Mouse (Mus musculus) Patski (cell line): ENCODE data around the gene Ssmem1. TPM values are rescaled to one million over a fixed set of nuclear protein-coding genes. Genes with fewer than 3 reads are reported as not detected.
A peak's percentile ranks its signal among the peaks of the same experiment; 100 is the strongest.

Experiments used
- ATAC-seq: fragments of 100-300 bp; one replicate; pipeline ENCODE4 v1.8.0; 2021
- CTCF ChIA-PET: fragments of 350-600 bp; sonication (Branson Sonifier 250); formaldehyde crosslinking; loops from one replicate; lab custom pipeline; 2022; ENCODE audit warnings: inconsistent platforms; lab: Charles Lee
- POLR2A ChIA-PET: fragments of 350-600 bp; sonication (Branson Sonifier 250); formaldehyde crosslinking; loops from one replicate; lab custom pipeline; 2022; ENCODE audit warnings: antibody characterized with exemption, inconsistent platforms; lab: Charles Lee
- DNase-seq: peaks from one replicate; pipeline ENCODE4 v3.0.0-alpha.2; 2011; ENCODE audit warnings: low read depth, low spot score
- H3K27me3 ChIP-seq: fragments of 371-371 bp; one replicate; pipeline ENCODE4 v1.5.1; 2021
- CTCF ChIP-seq: fragments of 100-300 bp; IDR thresholded peaks from one replicate; pipeline ENCODE4 v1.5.1; 2021
- in situ Hi-C: fragments of 300-500 bp; cut with MboI; formaldehyde crosslinking; loops from 3 replicates; pipeline ENCODE4 v1.11.1; 2018; ENCODE audit warnings: low pct_unique_long_range_greater_than_20kb, mixed read lengths
- polyA plus RNA-seq: library from polyadenylated mRNA; unstranded; gene quantifications from one replicate; pipeline ENCODE4 v1.2.3, GENCODE M21; 2021

Gene Ssmem1
- polyA plus RNA-seq, 1 experiment from 2014 or later, result 0.90 TPM

DNA sequence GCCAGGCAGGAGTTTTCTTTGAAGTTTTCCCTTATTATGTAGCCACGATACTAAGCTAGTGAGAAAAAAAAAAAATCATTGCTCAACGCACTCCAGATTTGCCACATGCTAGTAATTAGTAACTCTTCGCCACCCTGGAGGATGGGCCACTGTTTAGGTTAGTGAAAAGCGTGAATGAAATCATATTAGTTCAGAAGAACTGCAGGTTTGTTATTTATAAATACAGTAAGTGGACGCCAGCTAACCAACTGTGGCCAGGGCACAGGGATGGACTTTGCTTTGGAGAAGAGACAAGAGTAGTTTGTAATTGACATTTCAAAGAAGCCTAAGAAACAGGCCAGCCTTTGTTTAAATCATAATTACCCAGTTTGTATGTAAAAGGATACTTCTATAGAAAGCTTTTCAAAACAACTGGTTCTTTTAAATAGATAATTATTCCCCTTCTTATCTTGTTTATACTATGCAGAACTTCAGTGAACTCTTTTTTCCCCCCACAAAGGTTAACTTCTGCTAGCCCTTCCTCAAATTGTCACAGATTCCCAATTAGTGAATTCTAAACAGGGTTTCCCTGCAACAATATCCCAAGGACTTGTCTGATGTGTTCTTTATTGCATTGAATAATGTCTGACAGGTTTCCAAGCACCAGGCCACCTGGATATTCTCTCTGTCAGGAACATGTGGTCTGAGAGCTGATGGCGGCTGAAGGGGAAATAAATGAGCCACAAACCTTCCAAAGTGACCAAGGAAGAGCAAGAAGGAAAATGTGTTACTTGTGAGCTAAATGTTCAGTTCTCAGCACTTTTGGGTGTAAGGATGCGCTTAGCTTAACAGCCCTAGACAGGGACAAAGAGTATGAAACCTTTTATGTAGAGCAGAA, 16.0 kb downstream of the Ssmem1 start:
- ChIA-PET POLR2A (no interaction called here), CTCF (interaction anchor here (1.3 kb wide), 1 partner anchor 12 kb away, joined by 4 read pairs; no protein-coding TSS in a partner anchor)
- in situ Hi-C loops, result loop anchor here (10.0 to 25.0 kb wide), 2 partner anchors 389 to 462 kb away; partner anchors contain the start of gene Tsga13
- TF ChIP-seq CTCF, result no peak
- no peak for ATAC-seq
- no peaks in the 10 kb centered on the region for H3K27me3 ChIP-seq
- no peak for DNase-seq

DNA sequence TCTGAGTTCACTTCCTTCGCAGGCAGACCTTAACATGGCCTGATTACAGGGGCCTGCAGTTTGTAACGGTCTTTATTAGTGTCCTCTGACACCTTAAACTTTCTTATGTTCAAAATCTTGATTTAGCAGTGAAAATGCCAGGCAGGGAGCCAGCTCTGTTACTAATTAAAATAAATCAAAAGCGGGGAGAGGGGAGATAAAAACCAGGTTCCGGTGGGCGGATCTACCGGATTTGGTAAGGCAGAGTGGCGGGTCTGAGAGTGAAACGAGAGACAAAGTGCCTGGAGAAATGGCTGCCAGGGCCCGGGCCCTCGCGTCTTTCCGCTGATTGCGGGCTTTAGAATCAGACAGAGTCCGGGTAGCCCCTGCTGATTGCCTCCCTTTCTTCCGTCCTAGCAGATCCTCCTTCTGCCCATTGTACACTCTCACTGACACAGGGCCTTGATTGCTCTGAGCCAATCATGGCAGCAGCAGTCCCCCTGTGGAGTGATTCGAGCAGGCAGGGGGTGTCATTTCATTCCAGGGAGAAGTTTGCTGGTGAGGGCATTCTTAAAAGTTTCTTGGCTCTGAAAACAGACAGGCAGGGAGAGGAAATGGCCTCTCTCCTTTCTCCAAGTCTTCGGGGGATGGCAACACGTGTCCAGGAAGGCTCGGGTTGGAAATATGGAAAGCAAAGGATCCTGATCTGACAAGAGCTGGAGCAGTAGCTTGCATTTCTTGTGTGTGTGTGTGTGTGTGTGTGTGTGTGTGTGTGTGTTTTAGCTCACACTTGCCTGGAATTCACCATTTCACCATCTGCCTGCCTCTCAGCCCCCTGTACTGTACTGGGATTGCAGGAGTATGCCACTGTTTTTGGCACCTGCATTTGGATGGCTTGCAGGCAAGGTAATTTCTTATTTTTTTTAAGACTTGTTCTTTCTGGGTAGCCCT, 17.2 kb downstream of the Ssmem1 start:
- CTCF ChIA-PET, result interaction anchor here (1.3 kb wide), 1 partner anchor 13 kb away, joined by 4 read pairs; no protein-coding TSS in a partner anchor
- no peak for TF ChIP-seq CTCF
- no peak for DNase-seq
- POLR2A ChIA-PET, result no interaction called here
- H3K27me3 ChIP-seq, result peaks cover 3% of the 10 kb centered on the region
- in situ Hi-C loops, result loop anchor here (10.0 to 25.0 kb wide), 2 partner anchors 388 to 460 kb away; partner anchors contain the start of gene Tsga13
- ATAC-seq, result no peak

DNA sequence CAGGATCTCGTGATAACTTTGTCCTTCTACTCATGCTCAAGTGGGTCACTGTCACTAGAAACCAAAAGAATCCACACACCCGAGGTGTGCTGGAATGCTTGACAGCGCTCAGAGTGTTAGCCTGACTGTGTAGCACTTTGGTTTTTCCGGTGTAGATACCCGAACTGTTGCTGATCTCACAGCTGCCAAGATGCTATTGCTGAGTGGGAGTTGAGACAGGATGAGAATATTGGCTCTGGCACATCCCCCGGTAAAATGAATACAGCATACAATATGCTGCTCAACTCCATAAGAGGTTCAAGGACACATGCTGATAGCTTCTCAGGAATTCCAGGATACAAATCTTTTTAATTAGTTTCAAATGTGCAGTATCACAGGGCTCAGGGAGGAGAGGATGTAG, 19.2 kb downstream of the Ssmem1 start:
- no peak for DNase-seq

DNA sequence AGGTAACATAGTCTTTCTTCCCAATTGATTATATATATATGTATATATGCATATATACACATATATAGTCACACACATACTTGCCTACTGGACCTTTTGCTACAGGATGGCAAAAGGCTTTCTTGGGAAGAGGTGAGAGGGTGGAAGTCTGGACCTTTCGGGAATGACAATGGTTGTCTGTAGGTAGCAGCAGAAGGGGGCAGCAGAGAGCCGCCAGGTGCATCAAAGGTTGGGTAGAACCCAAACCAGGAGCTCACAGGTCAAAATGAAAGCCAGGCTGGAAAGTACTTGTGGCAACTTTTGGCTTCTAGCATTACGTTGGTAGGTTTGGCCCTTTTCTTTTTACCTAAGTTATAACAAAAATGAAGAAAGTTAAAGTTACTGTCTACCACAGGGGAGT, 25.7 kb downstream of the Ssmem1 start:
- POLR2A ChIA-PET, result no interaction called here
- DNase-seq, result no peak
- peaks cover 8% of the 10 kb centered on the region for H3K27me3 ChIP-seq
- no peak for ATAC-seq
- in situ Hi-C loops, result loop anchor here (5.0 to 25.0 kb wide), 2 partner anchors 452 to 502 kb away; no protein-coding TSS in a partner anchor
- peak; percentile 85 for TF ChIP-seq CTCF
- CTCF ChIA-PET, result interaction anchor here (0.6 to 1.3 kb wide), 9 partner anchors 8 to 496 kb away, joined by 3 to 6 read pairs (median 4); no protein-coding TSS in a partner anchor

More for the DNA sequence above, 19.2 kb downstream of the Ssmem1 start:
- no peak for TF ChIP-seq CTCF
- no peak for ATAC-seq
- ChIA-PET POLR2A (no interaction called here), CTCF (interaction anchor here (1.2 to 1.3 kb wide), 2 partner anchors 11 to 454 kb away, joined by 3 read pairs; no protein-coding TSS in a partner anchor)
- H3K27me3 ChIP-seq, result peaks cover 8% of the 10 kb centered on the region
- in situ Hi-C loops, result loop anchor here (10.0 to 25.0 kb wide), 2 partner anchors 386 to 459 kb away; partner anchors contain the start of gene Tsga13

DNA sequence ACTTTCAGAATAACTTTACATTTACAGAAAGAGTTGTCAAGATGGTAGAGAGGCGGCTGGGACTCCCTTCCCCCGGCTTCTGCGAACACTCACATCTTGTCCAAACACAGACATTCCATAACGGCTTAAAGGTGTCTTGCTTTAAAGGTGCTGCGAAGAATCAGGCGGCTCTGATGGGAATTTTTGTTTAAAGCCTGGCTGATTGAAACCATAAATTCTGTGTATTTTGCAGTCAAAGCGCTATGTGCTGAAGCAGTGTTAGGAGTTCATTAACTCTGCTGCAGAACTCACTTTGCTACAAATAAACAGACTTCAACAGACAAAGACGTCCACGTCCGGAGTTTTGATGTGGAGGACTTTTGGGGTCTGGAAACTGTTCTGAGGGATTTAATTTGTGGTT, 28.6 kb downstream of the Ssmem1 start:
- POLR2A ChIA-PET, result interaction anchor here (0.5 kb wide), 1 partner anchor 10 kb away, joined by 3 read pairs; no protein-coding TSS in a partner anchor
- in situ Hi-C loops, result loop anchor here (5.0 to 25.0 kb wide), 2 partner anchors 449 to 499 kb away; no protein-coding TSS in a partner anchor
- no peak for DNase-seq

DNA sequence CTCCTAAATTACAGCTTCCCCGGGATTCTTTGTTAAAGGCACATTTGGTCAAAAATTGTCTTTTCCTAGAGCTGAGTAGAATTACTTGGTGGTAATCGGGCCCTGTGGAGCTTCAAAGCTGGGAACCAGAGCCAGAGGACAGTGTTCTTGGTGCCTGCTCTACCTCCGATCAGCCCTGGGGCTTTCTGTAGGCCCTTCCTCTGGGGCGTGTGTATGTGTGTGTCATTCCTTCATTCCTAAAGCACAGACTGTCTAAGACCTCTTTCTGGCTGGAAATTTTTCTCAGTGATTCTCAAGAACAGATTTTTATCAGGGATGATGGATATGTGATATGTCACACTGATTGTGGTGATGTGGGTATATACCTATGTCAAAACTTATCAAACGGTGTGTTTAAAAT, 29.2 kb downstream of the Ssmem1 start:
- no peak for TF ChIP-seq CTCF
- ChIA-PET CTCF (no interaction called here), POLR2A (interaction anchor here (0.5 kb wide), 1 partner anchor 9 kb away, joined by 3 read pairs; no protein-coding TSS in a partner anchor)
- DNase-seq, result no peak
- no peak for ATAC-seq
- no peaks in the 10 kb centered on the region for H3K27me3 ChIP-seq
- in situ Hi-C loops, result loop anchor here (5.0 to 25.0 kb wide), 2 partner anchors 449 to 499 kb away; no protein-coding TSS in a partner anchor

More for the DNA sequence above, 28.6 kb downstream of the Ssmem1 start:
- no peak for ATAC-seq
- H3K27me3 ChIP-seq, result no peaks in the 10 kb centered on the region
- CTCF ChIA-PET, result no interaction called here
- TF ChIP-seq CTCF, result no peak

DNA sequence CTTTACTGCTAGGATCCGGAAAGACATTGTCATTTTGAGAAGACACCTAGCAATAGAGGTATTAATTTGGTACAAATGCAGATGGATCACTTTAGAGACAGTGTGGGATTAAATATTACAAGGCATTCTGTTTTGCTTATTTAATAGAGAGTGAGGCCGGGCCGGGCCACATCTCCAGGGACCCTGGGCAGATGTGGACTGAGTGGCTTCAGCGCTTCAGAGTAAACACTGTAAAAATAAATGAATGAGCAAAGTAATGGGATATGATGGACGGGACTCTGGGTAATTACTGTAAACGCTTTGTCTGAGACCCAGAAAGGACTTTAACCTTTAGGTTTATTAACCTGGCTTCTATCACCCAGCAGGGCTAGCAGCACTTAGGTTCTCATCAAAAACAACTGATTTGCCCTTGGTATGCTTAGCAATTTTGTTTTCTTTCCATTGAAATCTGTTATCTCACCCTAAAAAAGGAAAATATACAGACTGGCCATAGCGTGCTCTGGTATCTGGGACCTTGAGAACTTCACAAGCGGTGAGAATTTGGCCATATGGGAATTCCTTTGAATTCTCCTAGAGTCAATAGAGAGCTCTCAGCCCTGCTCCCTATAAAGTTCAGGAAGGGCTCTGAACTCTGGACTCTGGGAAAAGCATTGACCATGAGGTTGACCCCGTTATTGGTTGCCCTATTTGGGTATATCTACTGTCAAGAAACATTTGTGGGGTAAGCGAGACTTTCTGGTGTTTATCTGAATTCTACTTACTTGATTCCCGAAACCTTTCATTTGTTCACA, 31.6 kb downstream of the Ssmem1 start, which contains the start of gene Cpa2:
Gene Cpa2, plus strand, starts transcription at position 574 of the 791 bp plus-strand sequence.
- no peaks in the 10 kb centered on the region for H3K27me3 ChIP-seq
- ATAC-seq (no peak), DNase-seq (no peak)
- no peak for TF ChIP-seq CTCF
- in situ Hi-C loops, result loop anchor here (25.0 kb wide), 1 partner anchor 446 kb away; no protein-coding TSS in a partner anchor
- POLR2A ChIA-PET, result no interaction called here
- CTCF ChIA-PET, result no interaction called here

DNA sequence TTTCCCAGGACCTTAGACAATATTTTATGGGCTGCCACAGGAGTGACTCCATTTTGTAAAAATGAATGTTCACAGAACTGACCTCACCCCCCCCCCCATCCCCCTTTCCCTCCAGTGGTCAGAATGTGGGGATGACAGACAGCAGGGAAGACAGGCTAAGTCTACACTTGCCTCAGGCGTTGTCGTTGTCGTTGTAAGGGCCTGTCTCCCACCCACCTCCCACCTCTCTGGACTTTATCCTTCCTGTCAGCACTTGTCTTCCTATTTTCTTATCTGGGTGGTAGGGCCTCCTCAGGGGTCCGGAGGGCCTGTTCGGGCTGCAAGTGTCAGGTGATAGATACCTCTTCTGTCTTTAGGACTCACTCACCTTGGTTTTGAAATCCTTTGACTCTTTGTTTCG, 32.6 kb downstream of the Ssmem1 start:
- DNase-seq, result no peak
- in situ Hi-C loops, result loop anchor here (25.0 kb wide), 1 partner anchor 445 kb away; no protein-coding TSS in a partner anchor
- ChIA-PET POLR2A (no interaction called here), CTCF (no interaction called here)
- no peak for ATAC-seq
- no peaks in the 10 kb centered on the region for H3K27me3 ChIP-seq
- no peak for TF ChIP-seq CTCF

DNA sequence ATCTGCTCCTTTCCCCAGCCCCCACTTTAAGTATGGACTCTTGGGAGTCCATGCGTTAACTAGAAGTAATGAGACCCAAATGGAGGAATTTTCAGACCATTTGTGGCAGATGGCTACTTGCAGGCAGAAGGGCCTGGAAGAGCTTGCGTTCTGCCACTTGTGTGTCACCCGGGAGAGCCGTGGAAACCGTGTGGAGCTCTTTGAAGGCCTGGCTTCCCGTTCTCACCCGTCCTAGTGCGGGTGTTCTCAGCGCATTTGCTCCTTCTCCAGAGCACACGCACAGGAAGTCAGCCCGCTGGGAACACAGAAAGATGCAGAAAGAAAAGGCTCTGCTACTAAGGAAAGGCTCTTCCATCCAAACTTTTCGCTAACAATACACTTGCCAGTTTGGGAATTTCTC, 33.4 kb downstream of the Ssmem1 start:
- POLR2A ChIA-PET, result no interaction called here
- TF ChIP-seq CTCF, result no peak
- no peak for ATAC-seq
- CTCF ChIA-PET, result interaction anchor here (0.8 to 1.1 kb wide), 2 partner anchors 7 to 25 kb away, joined by 3 read pairs; partner anchors contain the start of gene Cpa4
- no peak for DNase-seq
- H3K27me3 ChIP-seq, result no peaks in the 10 kb centered on the region
- in situ Hi-C loops, result loop anchor here (25.0 kb wide), 1 partner anchor 444 kb away; no protein-coding TSS in a partner anchor
